Mouse (Mus musculus): ENCODE data around the gene Ppih. TPM values are rescaled to one million over a fixed set of nuclear protein-coding genes. Genes with fewer than 3 reads are reported as not detected.
A peak's percentile ranks its signal among the peaks of the same experiment; 100 is the strongest.

Gene Ppih
- total and polyA plus RNA-seq, 2 experiments from 2014 or later = 27.4 to 50.4 TPM

DNA sequence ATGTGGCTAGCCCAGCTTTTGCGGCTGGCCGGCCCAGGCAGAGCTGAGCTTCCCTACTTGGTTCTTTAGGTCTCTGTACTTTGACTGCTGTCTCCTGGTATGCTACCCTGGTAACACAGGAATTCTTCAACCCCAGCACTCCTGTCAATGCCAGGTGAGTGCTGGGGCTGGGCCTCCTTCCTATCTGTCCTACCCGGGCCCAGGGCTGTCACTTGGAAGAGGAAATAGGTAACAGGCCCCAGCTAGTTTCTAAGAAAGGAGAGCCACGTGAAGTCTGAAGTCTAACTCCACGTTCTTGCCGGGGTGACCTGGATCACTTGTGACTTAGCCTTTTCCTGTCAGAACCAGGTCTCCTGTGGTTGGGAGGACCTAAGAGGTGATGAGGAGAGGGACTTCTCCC lies 63.3 kb downstream of the Ppih start:
- 80% methylated on average over 6 of the region's 6 CpGs for WGBS
- H3K9me3 ChIP-seq (ENCODE audit: low read length) = no peaks in the 10 kb centered on the region

DNA sequence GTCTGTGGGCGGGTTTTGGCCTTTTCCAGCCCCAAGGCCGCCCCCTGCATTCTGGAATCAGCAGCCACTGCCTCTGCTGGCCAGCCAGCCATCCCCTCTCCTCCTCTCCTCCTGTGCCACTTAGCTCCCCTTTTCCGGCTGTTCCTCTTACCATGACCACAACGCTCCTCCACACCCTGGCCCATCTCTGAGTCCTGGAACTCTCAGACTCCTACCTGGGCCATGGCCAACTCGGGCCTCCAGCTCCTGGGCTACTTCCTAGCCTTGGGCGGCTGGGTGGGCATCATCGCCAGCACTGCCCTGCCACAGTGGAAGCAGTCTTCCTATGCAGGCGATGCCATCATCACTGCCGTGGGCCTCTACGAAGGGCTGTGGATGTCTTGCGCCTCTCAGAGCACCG lies 65.0 kb downstream of the Ppih start, which contains the start of gene Cldn19:
Cldn19 (plus strand) TSS at position 64 of the 400 bp plus-strand sequence.
- no peak for ATAC-seq
- H3K4me3 ChIP-seq (ENCODE audit: low read length) = no peak within 1 kb of the TSS
- no peak for TF ChIP-seq CTCF (IDR thresholded peaks at IDR 0.05; ENCODE audit: low read depth)
- no peaks in the 10 kb centered on the region for H3K36me3 ChIP-seq (ENCODE audit: insufficient read depth, low read length)
- no peak for DNase-seq (ENCODE audit: low spot score)
- no peak within 1 kb of the TSS for H3K4me2 ChIP-seq (ENCODE audit: low read depth, low read length)
- no peaks in the 10 kb centered on the region for H3K27me3 ChIP-seq (ENCODE audit: insufficient read depth, low read length)
- no peaks in the 10 kb centered on the region for H3K9me3 ChIP-seq (ENCODE audit: low read length)
- H3K9ac ChIP-seq (replicated peaks; ENCODE audit: low read length) = 0 out of 2 replicates have a peak within 1 kb of the TSS, but pooled peaks have one; percentile 9
- peak within 1 kb of the TSS; percentile 42; the same call in 1 of the 2 replicates for H3K27ac ChIP-seq
- H3K4me1 ChIP-seq (ENCODE audit: insufficient read depth, low read length) = peaks cover 11% of the 10 kb centered on the region; the same call in 1 of the 2 replicates
- 55% methylated on average over 12 of the region's 12 CpGs for WGBS

More for the DNA sequence above, 63.3 kb downstream of the Ppih start:
- Histone ChIP-seq H3K36me3 (ENCODE audit: insufficient read depth, low read length) (no peaks in the 10 kb centered on the region), H3K4me1 (ENCODE audit: insufficient read depth, low read length) (peaks cover 11% of the 10 kb centered on the region; the same call in 1 of the 2 replicates), H3K4me3 (ENCODE audit: low read length) (no peak overlapping the region), H3K9ac (replicated peaks; ENCODE audit: low read length) (no peak overlapping the region), H3K4me2 (ENCODE audit: low read depth, low read length) (no peak overlapping the region), H3K27ac (no peak overlapping the region), H3K27me3 (ENCODE audit: insufficient read depth, low read length) (no peaks in the 10 kb centered on the region)
- no peak for ATAC-seq
- no peak for TF ChIP-seq CTCF (IDR thresholded peaks at IDR 0.05; ENCODE audit: low read depth)
- DNase-seq (ENCODE audit: low spot score) = no peak

DNA sequence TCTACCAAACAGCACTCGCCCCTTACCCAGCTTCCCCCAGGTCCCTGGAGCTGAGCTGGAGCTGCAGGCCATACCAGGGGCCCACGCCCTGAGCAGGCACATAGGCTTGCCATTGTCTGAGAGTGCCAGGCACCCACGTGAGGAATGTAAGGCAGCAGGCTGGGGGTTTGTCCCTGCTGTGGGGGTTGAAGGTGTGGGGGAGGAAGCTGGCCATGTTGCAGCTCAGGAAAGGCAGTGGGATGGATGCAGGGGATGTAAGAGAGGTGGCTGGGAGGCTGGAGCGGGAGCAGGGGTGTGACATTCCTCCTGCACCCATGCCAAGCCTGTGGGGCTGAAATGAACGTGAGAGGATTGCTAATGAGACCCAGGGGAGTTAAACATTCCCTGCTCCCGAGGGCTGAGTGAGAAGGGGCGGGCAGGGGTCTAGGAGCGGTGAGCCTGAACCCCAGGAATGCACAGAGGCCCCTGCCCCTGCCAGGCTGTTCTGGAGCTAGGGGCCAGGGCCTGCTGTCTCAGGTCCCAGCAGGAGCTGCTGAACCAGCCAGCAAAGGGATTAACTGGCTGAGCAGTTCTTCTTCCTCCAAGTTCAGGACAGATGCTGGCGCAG lies 66.2 kb downstream of the Ppih start:
- Histone ChIP-seq H3K27ac (peak overlapping the region; percentile 42; the same call in 1 of the 2 replicates), H3K4me2 (ENCODE audit: low read depth, low read length) (no peak overlapping the region), H3K4me3 (ENCODE audit: low read length) (no peak overlapping the region), H3K9me3 (ENCODE audit: low read length) (no peaks in the 10 kb centered on the region), H3K9ac (replicated peaks; ENCODE audit: low read length) (0 out of 2 replicates have a peak overlapping the region, but pooled peaks have one; percentile 9), H3K27me3 (ENCODE audit: insufficient read depth, low read length) (no peaks in the 10 kb centered on the region), H3K4me1 (ENCODE audit: insufficient read depth, low read length) (peaks cover 11% of the 10 kb centered on the region; the same call in 1 of the 2 replicates), H3K36me3 (ENCODE audit: insufficient read depth, low read length) (no peaks in the 10 kb centered on the region)
- peak; percentile 65 for DNase-seq (ENCODE audit: low spot score)
- ATAC-seq = peak; percentile 68
- 26% methylated on average over 9 of the region's 9 CpGs for WGBS
- TF ChIP-seq CTCF (IDR thresholded peaks at IDR 0.05; ENCODE audit: low read depth) = no peak

DNA sequence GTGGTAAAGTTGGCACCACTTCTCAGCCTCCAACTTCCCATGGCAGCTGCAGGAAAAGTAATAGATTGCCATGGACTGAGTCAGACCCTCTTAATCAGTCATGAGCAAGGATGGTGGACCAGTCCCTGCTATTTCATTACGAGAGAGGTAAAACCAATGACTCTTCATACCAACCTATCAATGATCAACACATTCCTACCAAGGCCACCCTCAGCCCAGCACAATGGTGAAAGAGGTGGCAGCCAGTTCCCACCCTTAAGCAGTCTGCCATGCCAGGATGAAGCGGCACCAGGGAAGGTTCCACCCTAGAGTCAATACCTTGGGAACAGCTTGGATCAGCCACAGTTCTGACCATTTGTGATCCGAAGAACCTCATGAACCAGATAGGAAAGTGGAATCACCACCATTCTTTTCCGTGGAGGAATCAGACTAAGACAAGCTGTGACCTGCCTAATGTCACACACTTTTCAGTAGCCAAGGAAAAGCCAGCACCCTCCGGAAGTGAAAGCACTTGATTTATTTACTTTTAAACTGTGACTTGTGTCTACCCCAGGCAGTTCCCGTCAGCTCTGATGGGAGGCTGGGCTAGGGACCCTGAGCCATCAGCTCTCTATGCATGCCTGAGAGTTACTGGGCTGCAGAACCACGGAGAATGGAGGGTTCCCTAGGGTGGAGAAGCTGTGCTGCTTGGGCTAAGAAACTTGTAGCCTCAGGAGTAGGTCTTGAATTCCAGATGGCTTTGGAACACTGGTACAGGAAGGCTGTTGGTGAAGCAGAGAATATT lies 68.1 kb downstream of the Ppih start:
- no peaks in the 10 kb centered on the region for H3K27me3 ChIP-seq (ENCODE audit: insufficient read depth, low read length)
- WGBS = 69% methylated on average over 7 of the region's 7 CpGs
- no peak for DNase-seq (ENCODE audit: low spot score)
- H3K27ac ChIP-seq = no peak overlapping the region
- 0 out of 2 replicates have a peak, but pooled peaks cover 4% of the 10 kb centered on the region for H3K36me3 ChIP-seq (ENCODE audit: insufficient read depth, low read length)
- H3K9ac ChIP-seq (replicated peaks; ENCODE audit: low read length) = no peak overlapping the region
- TF ChIP-seq CTCF (IDR thresholded peaks at IDR 0.05; ENCODE audit: low read depth) = no peak
- H3K9me3 ChIP-seq (ENCODE audit: low read length) = no peaks in the 10 kb centered on the region
- no peak overlapping the region for H3K4me2 ChIP-seq (ENCODE audit: low read depth, low read length)
- peaks cover 11% of the 10 kb centered on the region; the same call in 1 of the 2 replicates for H3K4me1 ChIP-seq (ENCODE audit: insufficient read depth, low read length)
- no peak for ATAC-seq
- no peak overlapping the region for H3K4me3 ChIP-seq (ENCODE audit: low read length)

Other genes starting within 250 kb of the Ppih start
- 119 and 120 TPM in 2 replicates for gene Slc2a1, start 211.8 kb downstream of the Ppih start, total RNA-seq (2014; rRNA removed)
- 48.8 and 50.6 TPM in 2 replicates for gene Slc2a1, start 211.8 kb downstream of the Ppih start, polyA plus RNA-seq (2015; fragmentation: Nextera tagmentation; extraction: Ambion mirVana)
- 4.6 and 198 TPM in 2 replicates for gene Zfp691, start 146.4 kb downstream of the Ppih start, total RNA-seq (2014; rRNA removed)
- 3.6 and 3.7 TPM in 2 replicates for gene Zfp691, start 146.4 kb downstream of the Ppih start, polyA plus RNA-seq (2015; fragmentation: Nextera tagmentation; extraction: Ambion mirVana)
- 0.18 and 0.37 TPM in 2 replicates for gene Ermap, start 130.5 kb downstream of the Ppih start, total RNA-seq (2014; rRNA removed)
- gene Ermap, start 130.5 kb downstream of the Ppih start, polyA plus RNA-seq (2015; fragmentation: Nextera tagmentation; extraction: Ambion mirVana) = 0.48 and 0.50 TPM in 2 replicates
- gene Svbp, start 125.2 kb downstream of the Ppih start, total RNA-seq (2014; rRNA removed) = 40.9 and 64.7 TPM in 2 replicates
- gene Svbp, start 125.2 kb downstream of the Ppih start, polyA plus RNA-seq (2015; fragmentation: Nextera tagmentation; extraction: Ambion mirVana) = 175 and 179 TPM in 2 replicates
- gene Tmem269, start 102.3 kb downstream of the Ppih start, total RNA-seq (2014; rRNA removed) = 0.37 TPM in 1 of 2 replicates, not detected in the other
- 0.30 and 0.43 TPM in 2 replicates for gene Tmem269, start 102.3 kb downstream of the Ppih start, polyA plus RNA-seq (2015; fragmentation: Nextera tagmentation; extraction: Ambion mirVana)
- gene AU022252, start 87.8 kb downstream of the Ppih start, total RNA-seq (2014; rRNA removed) = 15.3 and 26.4 TPM in 2 replicates
- gene AU022252, start 87.8 kb downstream of the Ppih start, polyA plus RNA-seq (2015; fragmentation: Nextera tagmentation; extraction: Ambion mirVana) = 19.8 and 20.5 TPM in 2 replicates
- gene P3h1, start 87.6 kb downstream of the Ppih start, total RNA-seq (2014; rRNA removed) = 15.3 and 18.3 TPM in 2 replicates
- 9.1 and 9.8 TPM in 2 replicates for gene P3h1, start 87.6 kb downstream of the Ppih start, polyA plus RNA-seq (2015; fragmentation: Nextera tagmentation; extraction: Ambion mirVana)
- 3.6 and 5.1 TPM in 2 replicates for gene Cldn19, start 65.1 kb downstream of the Ppih start, total RNA-seq (2014; rRNA removed)
- gene Cldn19, start 65.1 kb downstream of the Ppih start, polyA plus RNA-seq (2015; fragmentation: Nextera tagmentation; extraction: Ambion mirVana) = 1.1 and 1.7 TPM in 2 replicates
- 376 and 481 TPM in 2 replicates for gene Ybx1, start 25.9 kb downstream of the Ppih start, total RNA-seq (2014; rRNA removed)
- 922 and 930 TPM in 2 replicates for gene Ybx1, start 25.9 kb downstream of the Ppih start, polyA plus RNA-seq (2015; fragmentation: Nextera tagmentation; extraction: Ambion mirVana)
- 10.0 and 13.4 TPM in 2 replicates for gene Ccdc30, start 95.0 kb upstream of the Ppih start, total RNA-seq (2014; rRNA removed)
- gene Ccdc30, start 95.0 kb upstream of the Ppih start, polyA plus RNA-seq (2015; fragmentation: Nextera tagmentation; extraction: Ambion mirVana) = 23.1 and 24.3 TPM in 2 replicates
- gene Ppcs, start 101.9 kb upstream of the Ppih start, total RNA-seq (2014; rRNA removed) = 12.1 and 14.1 TPM in 2 replicates
- 28.5 and 29.4 TPM in 2 replicates for gene Ppcs, start 101.9 kb upstream of the Ppih start, polyA plus RNA-seq (2015; fragmentation: Nextera tagmentation; extraction: Ambion mirVana)
- 0.11 TPM in 1 of 2 replicates, not detected in the other for gene Zmynd12, start 102.3 kb upstream of the Ppih start, total RNA-seq (2014; rRNA removed)
- gene Zmynd12, start 102.3 kb upstream of the Ppih start, polyA plus RNA-seq (2015; fragmentation: Nextera tagmentation; extraction: Ambion mirVana) = 0.51 and 1.3 TPM in 2 replicates
- gene Rimkla, start 172.1 kb upstream of the Ppih start, total RNA-seq (2014; rRNA removed) = 39.8 and 43.1 TPM in 2 replicates
- 20.9 and 23.1 TPM in 2 replicates for gene Rimkla, start 172.1 kb upstream of the Ppih start, polyA plus RNA-seq (2015; fragmentation: Nextera tagmentation; extraction: Ambion mirVana)
- gene Foxj3, start 216.5 kb upstream of the Ppih start, total RNA-seq (2014; rRNA removed) = 32.4 and 32.7 TPM in 2 replicates
- 17.8 and 19.1 TPM in 2 replicates for gene Foxj3, start 216.5 kb upstream of the Ppih start, polyA plus RNA-seq (2015; fragmentation: Nextera tagmentation; extraction: Ambion mirVana)
- gene Frg2f1, start 219.0 kb upstream of the Ppih start, total RNA-seq (2014; rRNA removed) = 13.5 and 24.3 TPM in 2 replicates
- gene Frg2f1, start 219.0 kb upstream of the Ppih start, polyA plus RNA-seq (2015; fragmentation: Nextera tagmentation; extraction: Ambion mirVana) = 11.2 and 11.8 TPM in 2 replicates

Data from hindbrain, postnatal 0 days (tissue).